Mouse (Mus musculus) CH12.LX (cell line): ENCODE results near the gene Sf3a2.

ENCODE experiments used
- CHD2 ChIP-seq: IDR thresholded peaks from 2 replicates; pipeline ENCODE4 v1.6.1; 2011; ENCODE audit warnings: low read length, improper control_type of control experiment
- CTCF ChIP-seq, 2 experiments: IDR thresholded peaks in 1 of 2; conservative IDR thresholded peaks in 1 of 2; 2 replicates each; pipeline ENCODE4 v1.5.1; 2011 to 2012; ENCODE audit warnings: low read depth in 2 of 2, low read length in 2 of 2, improper control_type of control experiment in 1 of 2, inconsistent platforms in 1 of 2, mild to moderate bottlenecking in 1 of 2, moderate library complexity in 1 of 2
- E2F4 ChIP-seq: IDR thresholded peaks from 2 replicates; pipeline ENCODE4 v1.6.1; 2011; ENCODE audit warnings: low read depth, low read length, improper control_type of control experiment; ENCODE audit not compliant: insufficient replicate concordance
- MAFK ChIP-seq: IDR thresholded peaks from 2 replicates; pipeline ENCODE4 v1.6.1; 2011; ENCODE audit warnings: low read length, improper control_type of control experiment; ENCODE audit not compliant: insufficient replicate concordance
- MAX ChIP-seq: IDR thresholded peaks from 2 replicates; pipeline ENCODE4 v1.6.1; 2011; ENCODE audit warnings: low read length, improper control_type of control experiment
- MXI1 ChIP-seq: IDR thresholded peaks from 2 replicates; pipeline ENCODE4 v1.6.1; 2011; ENCODE audit warnings: mild to moderate bottlenecking, low read depth, low read length, improper control_type of control experiment
- NELFE ChIP-seq: IDR thresholded peaks from 2 replicates; pipeline ENCODE4 v1.6.1; 2011; ENCODE audit warnings: low read depth, low read length, improper control_type of control experiment
- NRF1 ChIP-seq: IDR thresholded peaks from 2 replicates; pipeline ENCODE4 v1.6.1; 2014; ENCODE audit warnings: low read depth, mild to moderate bottlenecking, inconsistent platforms, low read length, improper control_type of control experiment, moderate library complexity
- POLR2A ChIP-seq: IDR thresholded peaks from 2 replicates; pipeline ENCODE4 v1.6.1; 2011; ENCODE audit warnings: low read depth, mild to moderate bottlenecking, improper control_type of control experiment, low read length
- RCOR1 ChIP-seq: conservative IDR thresholded peaks from 2 replicates; pipeline ENCODE4 v1.6.1; 2012; ENCODE audit warnings: low read depth, mild to moderate bottlenecking, inconsistent platforms, low read length, improper control_type of control experiment
- USF1 ChIP-seq: IDR thresholded peaks from 2 replicates; pipeline ENCODE4 v1.6.1; 2014; ENCODE audit warnings: low read depth, mild to moderate bottlenecking, inconsistent platforms, low read length, improper control_type of control experiment
- ZMIZ1 ChIP-seq: IDR thresholded peaks from 2 replicates; pipeline ENCODE4 v1.6.1; 2012; ENCODE audit warnings: low read depth, mild to moderate bottlenecking, inconsistent platforms, low read length, improper control_type of control experiment

GRCm38 (mm10) chr10:80791476-80792174, 6.4 kb upstream of the Sf3a2 start:
- TF ChIP-seq CTCF (conservative IDR thresholded peaks at IDR 0.05 in 1 of 2, IDR thresholded peaks at IDR 0.05 in 1 of 2; ENCODE audit: low read depth in 2 of 2, low read length in 2 of 2) (no peak), MAX (no peak), POLR2A (no peak), MAFK (no peak), RCOR1 (no peak), USF1 (no peak), CHD2 (no peak), NRF1 (no peak), MXI1 (no peak), ZMIZ1 (no peak), E2F4 (no peak), NELFE (no peak)
